Mouse (Mus musculus): ENCODE data around the gene Kifc5b.
"Not testable (repeated sequence)": the region's sequence is repeated elsewhere in the genome, so short reads cannot be mapped to it uniquely, and the experiment has no call there.

Kifc5b gene

DNA sequence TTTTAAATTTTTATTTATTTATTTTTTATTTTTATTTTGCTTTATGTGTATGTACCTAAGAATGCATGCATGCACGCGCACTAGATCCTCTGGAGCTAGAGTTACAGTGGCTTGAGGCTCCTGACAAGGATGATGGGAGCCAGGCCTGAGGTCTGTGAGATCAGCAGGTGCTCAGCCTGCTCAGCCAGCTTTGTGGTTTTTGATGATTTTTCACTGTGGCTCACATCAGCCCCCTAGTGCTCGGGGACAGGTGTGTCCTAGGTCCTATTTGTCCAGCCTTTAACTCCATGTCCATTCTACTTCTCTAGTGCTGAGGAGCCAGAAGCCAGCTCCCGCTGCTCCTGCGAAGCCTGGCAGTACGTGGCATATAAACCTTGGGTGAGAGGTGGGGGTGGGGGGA is 5.5 kb downstream of the Kifc5b start:
- not testable (repeated sequence) for DNase-seq

GRCm38 (mm10) chr17:26925414-26925813 is 8.5 kb downstream of the Kifc5b start:
- DNase-seq = not testable (repeated sequence)

DNA sequence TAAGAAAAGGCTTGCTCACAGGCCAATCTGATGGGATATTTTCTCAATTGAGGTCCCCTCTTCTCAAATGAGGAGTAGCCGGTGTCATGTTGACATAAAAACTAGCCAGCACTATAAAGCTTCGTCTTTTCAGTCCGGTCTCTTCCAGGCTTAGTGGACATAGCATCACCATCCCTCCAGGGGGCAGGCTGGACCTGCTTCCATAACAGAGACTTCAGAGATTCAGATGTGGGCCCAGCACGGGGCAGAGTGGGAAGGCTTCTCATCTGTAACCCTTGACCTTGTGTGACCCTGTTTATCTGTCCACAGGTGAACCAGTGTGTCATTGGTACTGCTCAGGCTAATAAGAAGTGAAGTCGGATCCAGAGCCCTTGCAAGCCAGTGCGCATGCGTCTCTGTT is 14.9 kb downstream of the Kifc5b start:
- peak; percentile 79 for DNase-seq

DNA sequence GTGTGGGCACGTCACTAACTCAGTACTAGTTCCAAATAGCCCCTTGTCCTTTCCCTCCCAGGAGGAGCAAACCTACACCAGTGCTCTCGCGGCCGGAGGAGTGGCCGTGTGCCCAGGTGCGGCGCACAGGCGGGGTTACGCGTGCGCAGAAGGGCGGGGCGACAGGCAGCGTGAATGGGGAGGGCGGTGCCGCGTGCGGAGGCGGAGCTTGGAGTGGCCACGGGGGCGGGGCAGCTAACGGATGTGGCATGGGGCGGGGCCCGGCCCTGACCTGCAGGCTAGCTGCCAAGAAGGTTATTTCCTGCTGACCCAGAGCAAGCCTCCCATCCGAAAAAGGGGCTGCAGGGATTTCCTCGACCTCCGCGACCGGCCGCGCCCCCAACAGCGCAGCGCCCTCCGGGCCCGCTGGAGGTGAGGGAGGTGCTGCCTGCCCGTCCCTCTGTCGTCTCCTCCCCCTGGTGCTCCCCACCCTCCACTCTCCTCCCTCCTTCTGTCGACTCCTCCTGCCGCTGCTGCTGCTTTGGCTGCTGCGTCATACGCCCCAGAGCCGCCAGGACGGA is 16.0 kb downstream of the Kifc5b start, which contains the start of gene Phf1:
TSS of gene Phf1 (plus strand) at position 214 of the 560 bp plus-strand sequence.
- DNase-seq = peak; percentile 97

DNA sequence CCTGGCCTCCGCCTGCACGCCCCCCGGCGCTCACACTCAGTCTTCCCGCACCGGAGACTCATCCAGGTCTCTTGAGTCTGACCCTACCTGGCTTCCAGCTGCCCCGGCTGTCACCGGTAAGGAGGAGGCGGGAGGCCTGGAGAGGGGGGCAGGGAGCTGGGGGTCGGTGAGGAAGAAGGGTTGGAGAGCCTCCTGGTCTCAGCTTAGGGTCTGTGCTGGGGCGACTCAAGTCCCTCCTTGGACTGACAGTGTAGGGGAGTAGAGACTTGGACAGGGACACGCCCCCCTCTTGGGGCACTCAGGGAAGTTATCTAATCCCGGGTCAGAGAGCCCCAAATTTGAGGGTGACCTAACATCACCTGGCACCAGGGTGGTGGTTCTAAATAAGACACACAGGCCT is 16.5 kb downstream of the Kifc5b start:
- no peak for DNase-seq

DNA sequence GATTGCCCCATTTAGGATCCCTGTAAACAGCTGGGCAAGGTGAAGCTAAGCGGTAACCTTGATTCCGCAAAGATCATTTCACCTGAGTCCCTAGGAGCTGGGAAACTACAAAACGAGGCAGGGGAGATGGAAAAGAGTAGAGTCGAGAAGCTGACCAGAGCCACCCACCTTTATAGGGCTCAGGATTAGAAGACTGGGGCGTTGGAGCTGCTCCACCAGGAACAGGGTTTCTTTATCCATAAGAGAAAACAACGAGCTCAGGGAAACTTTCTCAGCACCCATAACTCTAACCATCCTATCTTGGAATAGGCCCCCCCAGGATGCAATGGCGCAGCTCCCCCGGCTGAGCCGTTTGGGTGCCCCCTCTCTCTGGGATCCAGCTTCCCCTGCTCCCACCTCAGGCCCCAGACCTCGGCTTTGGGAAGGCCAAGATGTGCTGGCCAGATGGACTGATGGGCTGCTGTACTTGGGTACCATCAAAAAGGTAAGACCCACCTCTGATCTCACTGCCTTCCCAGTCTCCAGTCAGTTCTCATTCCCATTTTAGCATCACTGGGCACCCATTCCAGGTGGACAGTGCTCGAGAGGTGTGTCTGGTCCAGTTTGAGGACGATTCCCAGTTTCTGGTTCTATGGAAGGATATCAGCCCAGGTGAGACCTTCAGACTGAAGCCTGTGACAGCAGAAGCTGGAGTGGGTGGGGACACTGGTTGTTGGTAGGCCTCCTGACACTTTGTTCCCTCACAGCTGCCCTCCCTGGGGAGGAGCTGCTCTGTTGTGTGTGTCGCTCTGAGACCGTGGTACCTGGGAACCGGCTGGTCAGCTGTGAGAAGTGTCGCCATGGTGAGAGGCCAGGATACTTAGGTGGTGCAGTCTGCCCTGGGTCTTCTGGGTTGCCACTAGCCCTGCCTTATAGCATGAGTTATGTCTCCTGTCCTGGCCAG is 17.3 kb downstream of the Kifc5b start:
- DNase-seq = no peak

GRCm38 (mm10) chr17:26935027-26935426 is 18.1 kb downstream of the Kifc5b start:
- DNase-seq = no peak

GRCm38 (mm10) chr17:26936453-26936852 is 19.6 kb downstream of the Kifc5b start:
- DNase-seq = no peak

DNA sequence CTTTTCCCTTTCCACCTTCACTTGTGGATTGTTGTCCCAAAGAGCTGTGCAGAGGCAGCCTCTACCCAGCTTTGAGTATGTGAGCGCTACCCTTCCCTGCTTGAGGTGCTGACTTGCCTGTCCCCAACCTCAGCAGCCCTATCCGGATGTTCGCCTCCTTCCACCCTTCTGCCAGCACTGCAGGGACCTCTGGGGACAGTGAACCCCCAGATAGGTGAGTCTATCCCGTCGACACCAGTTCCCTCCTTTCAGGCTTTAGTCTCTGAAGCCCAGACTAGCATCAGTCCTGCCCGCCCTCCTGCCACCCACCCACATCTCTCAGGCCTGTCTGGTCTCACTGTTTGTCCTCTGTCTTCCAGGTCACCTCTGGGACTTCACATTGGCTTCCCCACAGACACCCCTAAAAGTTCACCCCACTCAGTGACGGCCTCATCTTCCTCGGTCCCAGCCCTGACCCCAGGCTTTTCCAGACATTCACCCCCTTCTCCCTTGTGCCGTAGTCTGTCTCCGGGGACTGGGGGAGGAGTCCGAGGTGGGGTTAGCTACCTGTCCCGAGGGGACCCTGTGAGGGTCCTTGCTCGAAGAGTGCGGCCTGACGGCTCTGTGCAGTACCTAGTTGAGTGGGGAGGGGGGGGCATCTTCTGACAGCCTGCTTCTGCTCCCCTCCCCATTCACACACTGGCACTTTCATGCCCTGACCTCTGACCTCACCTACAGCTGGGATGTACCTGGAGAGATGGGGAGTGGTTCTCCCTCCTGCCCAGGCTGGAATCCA is 20.2 kb downstream of the Kifc5b start:
- DNase-seq = no peak

DNA sequence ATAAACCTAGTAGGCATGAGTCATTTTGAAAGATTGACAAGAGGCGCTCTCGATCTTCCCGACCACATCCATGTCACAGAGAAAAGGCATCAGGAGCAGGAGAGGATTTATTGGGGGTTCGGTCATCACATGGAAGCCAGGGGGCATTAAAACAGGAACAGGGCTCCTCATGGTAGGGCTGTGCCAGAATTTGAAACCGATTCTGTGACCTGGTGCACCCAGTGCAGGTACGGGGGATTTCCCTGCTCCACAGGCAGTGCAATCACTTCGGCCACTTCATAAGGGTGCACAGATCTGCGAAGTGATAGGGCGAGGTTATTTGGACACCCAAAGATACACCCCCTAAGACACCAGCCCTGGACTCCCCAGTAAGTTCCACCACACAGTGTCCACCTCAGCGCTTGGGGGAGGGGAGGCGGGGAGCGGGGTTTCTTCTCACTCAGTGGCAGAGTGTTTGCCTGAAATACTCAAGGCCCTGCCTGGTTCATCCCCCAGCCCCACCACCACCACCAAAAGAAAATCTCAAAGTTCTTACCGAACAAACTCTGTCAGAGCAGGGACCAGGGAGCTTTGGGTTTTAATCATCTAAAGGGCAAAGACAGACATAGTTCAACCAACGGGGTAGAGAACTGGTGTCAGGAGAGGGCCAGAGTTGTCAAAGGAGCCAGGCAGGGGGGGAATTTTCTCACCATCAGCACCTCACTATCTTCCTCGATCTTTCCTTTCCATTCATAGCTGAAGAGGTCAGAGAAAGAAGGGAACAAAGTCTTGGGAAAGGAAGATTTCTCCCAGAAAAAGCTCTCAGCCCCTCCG is 21.2 kb downstream of the Kifc5b start:
- no peak for DNase-seq

- no peak for DNase-seq
Measured at GRCm38 (mm10) chr17:26938731-26939130, 21.8 kb downstream of the Kifc5b start.

GRCm38 (mm10) chr17:26939178-26939972 is 22.5 kb downstream of the Kifc5b start, which contains the start of gene Cuta:
TSS of gene Cuta (minus strand) at chr17:26939569.
- DNase-seq = peak; percentile 100

- no peak for DNase-seq
Measured at GRCm38 (mm10) chr17:26939973-26940300, 23.0 kb downstream of the Kifc5b start.

DNA sequence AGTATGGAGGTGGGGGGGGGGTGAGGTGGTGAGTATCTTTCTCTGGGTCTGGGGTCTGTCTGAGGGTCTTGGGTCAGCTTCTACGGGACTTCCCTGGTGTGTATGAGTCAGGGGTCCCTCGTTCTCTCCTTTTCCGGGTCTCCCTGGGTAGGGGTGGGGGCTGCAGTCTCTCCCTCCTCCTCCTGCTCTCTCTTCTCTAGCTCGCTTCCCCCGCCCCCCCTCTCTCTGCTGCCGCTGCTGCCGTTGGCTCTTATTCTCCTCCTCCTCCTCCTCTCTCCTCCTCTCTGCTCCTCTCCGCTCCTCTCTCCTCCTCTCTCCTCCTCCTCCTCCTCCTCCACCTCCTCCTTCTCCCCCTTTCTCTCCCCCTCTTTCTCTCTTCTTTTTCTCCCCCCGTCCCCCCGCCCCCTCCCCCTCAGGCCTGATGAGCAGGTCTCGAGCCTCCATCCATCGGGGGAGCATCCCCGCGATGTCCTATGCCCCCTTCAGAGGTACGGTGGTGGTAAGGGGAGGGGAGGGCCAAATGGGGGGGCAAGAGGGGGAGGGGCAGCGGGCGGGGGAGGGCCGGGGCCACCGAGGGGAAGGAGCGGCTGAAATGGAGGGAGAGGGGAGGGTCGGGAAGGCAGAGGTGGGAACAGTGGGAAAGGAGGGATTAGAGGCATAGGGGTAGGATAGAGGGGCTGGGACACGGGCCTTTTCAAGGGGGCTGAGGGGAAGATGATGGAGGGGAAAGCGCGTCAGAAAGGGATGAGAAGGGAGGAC is 24.3 kb downstream of the Kifc5b start, which contains the start of gene Syngap1:
TSS of gene Syngap1 (plus strand) at position 223 of the 759 bp plus-strand sequence.
- DNase-seq = peak; percentile 68

- DNase-seq = no peak
Measured at GRCm38 (mm10) chr17:26941841-26942570, 25.1 kb downstream of the Kifc5b start.

GRCm38 (mm10) chr17:26945824-26946495 is 29.1 kb downstream of the Kifc5b start:
- no peak for DNase-seq

DNA sequence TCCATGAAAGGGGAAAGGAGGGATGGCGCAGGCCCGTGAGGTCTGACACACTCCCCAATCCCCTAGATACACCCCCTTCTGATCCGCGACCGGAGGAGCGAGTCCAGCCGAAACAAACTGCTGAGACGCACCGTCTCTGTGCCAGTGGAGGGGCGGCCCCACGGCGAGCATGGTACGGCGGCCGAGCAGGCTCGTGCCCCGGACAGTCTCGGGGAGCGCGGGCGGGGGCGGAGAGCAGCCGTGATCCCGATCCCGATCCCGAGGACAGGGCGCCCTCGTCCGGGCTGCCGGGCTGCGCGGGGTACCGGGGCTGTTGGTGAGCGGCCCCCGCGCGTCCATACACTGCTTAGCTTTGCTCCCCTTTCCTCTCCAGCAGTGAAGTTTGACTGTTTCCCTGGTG is 29.7 kb downstream of the Kifc5b start:
- peak; percentile 88 for DNase-seq

DNA sequence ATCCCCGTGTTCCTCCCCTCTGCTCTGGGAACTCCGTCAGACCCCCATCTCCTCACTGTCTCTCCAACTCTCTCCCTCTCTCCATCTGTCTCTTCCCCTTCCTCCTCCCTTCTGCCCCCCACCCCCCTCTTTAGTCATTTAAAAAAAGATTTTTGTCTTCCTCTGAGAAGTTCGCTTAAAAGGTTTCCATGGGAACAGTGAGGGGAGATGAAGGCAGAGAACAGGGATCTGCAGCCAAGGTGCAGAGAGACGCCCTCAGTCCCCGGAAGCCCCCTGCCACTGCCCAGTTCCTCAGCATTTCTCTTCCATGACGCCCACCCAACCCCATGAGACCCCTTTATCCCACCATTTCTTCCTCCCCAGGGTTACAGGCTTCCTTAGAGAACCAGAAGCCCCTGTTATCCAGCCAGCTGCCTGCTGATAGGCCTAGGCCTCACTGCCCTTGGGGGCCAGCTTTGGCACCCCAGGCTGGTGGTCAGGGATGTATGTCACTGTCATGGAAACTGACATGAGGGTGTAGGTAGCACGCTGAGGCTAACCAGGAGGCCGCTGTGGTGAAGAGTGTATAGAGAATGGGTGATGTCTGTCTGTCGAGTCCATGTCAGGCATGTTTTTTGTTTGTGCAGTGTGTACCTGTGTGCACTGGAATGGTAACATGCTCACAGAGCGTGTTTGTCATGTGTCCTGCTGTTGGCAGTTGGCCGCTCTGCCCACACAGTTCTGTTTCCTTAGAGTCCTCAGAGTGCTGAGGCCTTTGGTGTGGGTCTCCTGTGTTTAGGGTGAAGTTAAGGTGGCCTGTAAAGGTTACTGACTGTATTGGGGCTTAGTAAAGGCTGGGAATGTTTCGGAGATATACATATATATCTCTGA is 30.6 kb downstream of the Kifc5b start:
- no peak for DNase-seq
